Mouse (Mus musculus): Measurements from ENCODE around the gene T2. TPM values are rescaled to one million over a fixed set of nuclear protein-coding genes. Genes with fewer than 3 reads are reported as not detected.

The T2 gene
- total RNA-seq, 4 experiments from 2014 or later, result 0.44 to 1.3 (median 0.87) TPM

- no peak for DNase-seq (ENCODE audit: low spot score in 2 of 2)
Measured at GRCm38 (mm10) chr17:8413656-8414055, 57.9 kb downstream of the T2 start.

- DNase-seq (ENCODE audit: low spot score in 2 of 2), result no peak
Measured at GRCm38 (mm10) chr17:8415533-8415932, 59.7 kb downstream of the T2 start.

GRCm38 (mm10) chr17:8416865-8417264, 61.1 kb downstream of the T2 start:
- DNase-seq (ENCODE audit: low spot score in 2 of 2), result no peak

- no peak for DNase-seq (ENCODE audit: low spot score in 2 of 2)
Measured at GRCm38 (mm10) chr17:8420739-8421138, 64.9 kb downstream of the T2 start.

GRCm38 (mm10) chr17:8421517-8421916, 65.7 kb downstream of the T2 start:
- DNase-seq (ENCODE audit: low spot score in 2 of 2), result no peak

- DNase-seq (ENCODE audit: low spot score in 2 of 2), result no peak
Measured at GRCm38 (mm10) chr17:8423283-8423682, 67.5 kb downstream of the T2 start.

GRCm38 (mm10) chr17:8429436-8429835, 73.6 kb downstream of the T2 start:
- no peak for DNase-seq (ENCODE audit: low spot score in 2 of 2)

GRCm38 (mm10) chr17:8429896-8430295, 74.1 kb downstream of the T2 start:
- DNase-seq (ENCODE audit: low spot score in 2 of 2), result no peak

GRCm38 (mm10) chr17:8432179-8432800, 76.5 kb downstream of the T2 start:
- no peak for DNase-seq (ENCODE audit: low spot score in 2 of 2)

- DNase-seq (ENCODE audit: low spot score in 2 of 2), result no peak
Measured at GRCm38 (mm10) chr17:8433121-8433977, 77.6 kb downstream of the T2 start.

GRCm38 (mm10) chr17:8433978-8434960, 78.5 kb downstream of the T2 start, which contains the start of gene T:
TSS of gene T (plus strand) at chr17:8434423.
- no peak for DNase-seq (ENCODE audit: low spot score in 2 of 2)

GRCm38 (mm10) chr17:8436184-8436583, 80.4 kb downstream of the T2 start:
- DNase-seq (ENCODE audit: low spot score in 2 of 2), result no peak

GRCm38 (mm10) chr17:8444062-8444461, 88.3 kb downstream of the T2 start:
- DNase-seq (ENCODE audit: low spot score in 2 of 2), result no peak

- no peak for DNase-seq (ENCODE audit: low spot score in 2 of 2)
Measured at GRCm38 (mm10) chr17:8447676-8448192, 91.9 kb downstream of the T2 start.

- DNase-seq (ENCODE audit: low spot score in 2 of 2), result no peak
Measured at GRCm38 (mm10) chr17:8448324-8448723, 92.5 kb downstream of the T2 start.

- DNase-seq (ENCODE audit: low spot score in 2 of 2), result no peak
Measured at GRCm38 (mm10) chr17:8455196-8455595, 99.4 kb downstream of the T2 start.

- DNase-seq (ENCODE audit: low spot score in 2 of 2), result no peak
Measured at GRCm38 (mm10) chr17:8455601-8456000, 99.8 kb downstream of the T2 start.

- no peak for DNase-seq (ENCODE audit: low spot score in 2 of 2)
Measured at GRCm38 (mm10) chr17:8456856-8457460, 101.2 kb downstream of the T2 start.

- DNase-seq (ENCODE audit: low spot score in 2 of 2), result no peak
Measured at GRCm38 (mm10) chr17:8461568-8461967, 105.8 kb downstream of the T2 start.

GRCm38 (mm10) chr17:8463482-8464128, 107.8 kb downstream of the T2 start:
- peak in 1 of 2 experiments; percentile 48 for DNase-seq (ENCODE audit: low spot score in 2 of 2)
